Mouse (Mus musculus) CD8-positive naive resting alpha-beta T cell, adult 57 days (primary cell): Measurements from ENCODE around the gene Nicn1. TPM values are rescaled to one million over a fixed set of nuclear protein-coding genes. Genes with fewer than 3 reads are reported as not detected.

Experiments
- total RNA-seq: library from RNA; stranded (reverse); gene quantifications from one replicate; pipeline ENCODE4 v1.2.4, GENCODE M21; 2023

Gene Nicn1
- 3.4 TPM for total RNA-seq

DNA sequence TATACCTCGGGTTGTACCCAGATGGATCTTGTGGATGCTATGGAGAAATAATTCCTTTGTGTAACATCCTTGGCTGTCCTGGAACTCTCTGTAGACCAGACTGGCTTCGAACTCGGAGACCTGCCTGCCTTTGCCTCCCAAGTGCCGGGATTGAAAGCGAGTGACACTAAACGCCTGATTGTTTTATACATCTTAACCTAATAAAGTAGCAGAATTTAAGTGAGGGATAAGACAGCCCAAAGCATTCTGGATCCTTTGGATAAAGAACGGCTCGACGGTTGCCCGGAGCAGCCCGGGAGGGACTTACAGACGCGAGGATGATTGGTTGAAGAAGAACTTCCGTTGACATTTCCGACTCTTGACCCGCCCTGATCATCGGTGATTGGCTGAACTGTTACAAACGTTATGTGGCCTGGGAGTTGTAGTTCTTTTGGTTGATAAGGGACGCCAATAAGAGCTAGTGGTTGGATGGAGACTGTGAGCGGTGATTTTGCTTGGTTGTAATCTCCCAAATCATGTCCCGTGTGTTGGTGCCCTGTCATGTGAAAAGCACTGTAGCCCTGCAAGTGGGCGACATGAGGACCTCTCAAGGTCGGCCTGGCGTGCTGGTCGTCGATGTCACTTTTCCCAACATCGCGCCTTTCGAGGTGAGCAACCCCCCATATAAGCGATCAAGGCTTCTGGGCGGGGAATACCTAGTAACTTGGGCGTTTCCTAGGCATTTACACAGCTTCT, at the start of gene Nicn1:
Gene Nicn1 (plus strand): TSS at position 414 of the 735 bp plus-strand sequence.

DNA sequence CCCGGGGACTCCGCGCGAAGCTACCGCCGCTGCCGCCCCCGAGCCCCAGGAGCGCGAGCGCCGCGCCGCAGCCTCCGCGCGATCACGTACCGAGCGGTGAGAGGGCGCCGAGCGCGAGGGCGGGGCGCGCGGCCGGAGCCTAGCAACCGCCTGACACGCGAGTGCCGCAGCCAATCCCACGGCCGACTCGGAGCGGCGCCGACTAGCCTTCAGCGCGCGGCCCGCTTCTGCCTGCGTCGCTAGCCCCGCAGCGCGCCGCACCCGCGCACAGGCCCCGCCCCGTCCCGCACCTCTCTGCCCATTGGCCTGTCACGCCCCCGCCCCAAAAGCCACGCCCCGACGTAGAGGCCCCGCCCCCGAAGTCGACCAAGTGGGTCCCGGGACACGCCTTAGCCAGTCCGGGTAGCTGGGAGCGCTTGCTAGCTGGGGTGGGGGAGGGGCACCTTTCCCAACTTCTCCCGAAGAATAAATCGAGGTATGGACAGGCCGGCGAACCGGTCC, 26.5 kb upstream of the Nicn1 start, which contains the start of gene Dag1:
Gene Dag1 (minus strand): TSS at position 269 of the 501 bp plus-strand sequence.

DNA sequence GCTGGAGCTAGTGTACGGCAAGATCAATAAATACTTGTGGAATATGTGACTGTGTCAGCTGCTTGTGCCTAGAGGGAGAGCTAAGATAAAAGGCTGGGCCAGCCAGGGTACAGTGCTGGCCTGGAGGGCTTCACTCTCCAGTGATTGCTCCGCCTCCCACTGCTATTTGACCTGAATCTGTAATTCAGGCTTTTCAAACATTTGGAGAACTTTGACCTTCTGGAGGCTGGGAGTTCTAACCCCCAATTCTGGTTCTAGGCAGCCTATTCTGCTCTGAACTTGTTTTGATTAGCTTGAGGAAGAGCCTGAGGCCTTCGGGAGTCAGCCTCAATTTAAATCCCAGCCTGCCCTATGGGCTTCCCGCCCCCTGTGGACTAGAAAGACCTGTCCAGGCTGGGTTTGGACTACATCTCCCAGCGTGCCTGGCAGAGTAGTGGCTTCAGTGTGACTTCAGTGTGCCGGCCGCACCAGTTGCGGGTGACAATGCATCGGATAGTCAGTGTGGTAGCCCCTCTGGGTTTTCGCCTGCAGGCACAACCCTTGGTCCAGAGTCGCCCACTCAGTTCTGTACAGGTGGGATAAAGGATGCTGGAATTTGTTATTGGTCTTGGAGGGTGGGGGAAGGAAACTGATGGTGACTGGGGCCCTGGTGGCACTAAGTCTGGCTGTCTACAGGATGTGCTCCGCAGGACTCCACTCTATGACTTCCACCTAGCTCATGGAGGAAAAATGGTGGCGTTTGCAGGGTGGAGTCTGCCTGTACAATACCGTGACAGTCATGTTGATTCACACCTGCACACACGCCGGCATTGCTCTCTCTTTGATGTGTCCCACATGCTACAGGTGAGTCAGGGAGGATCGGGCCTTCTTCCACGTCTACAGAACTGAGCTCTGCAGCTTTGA, 6.5 kb downstream of the Nicn1 start, which contains the start of gene Amt:
Gene Amt (plus strand): TSS at position 401 of the 903 bp plus-strand sequence.

DNA sequence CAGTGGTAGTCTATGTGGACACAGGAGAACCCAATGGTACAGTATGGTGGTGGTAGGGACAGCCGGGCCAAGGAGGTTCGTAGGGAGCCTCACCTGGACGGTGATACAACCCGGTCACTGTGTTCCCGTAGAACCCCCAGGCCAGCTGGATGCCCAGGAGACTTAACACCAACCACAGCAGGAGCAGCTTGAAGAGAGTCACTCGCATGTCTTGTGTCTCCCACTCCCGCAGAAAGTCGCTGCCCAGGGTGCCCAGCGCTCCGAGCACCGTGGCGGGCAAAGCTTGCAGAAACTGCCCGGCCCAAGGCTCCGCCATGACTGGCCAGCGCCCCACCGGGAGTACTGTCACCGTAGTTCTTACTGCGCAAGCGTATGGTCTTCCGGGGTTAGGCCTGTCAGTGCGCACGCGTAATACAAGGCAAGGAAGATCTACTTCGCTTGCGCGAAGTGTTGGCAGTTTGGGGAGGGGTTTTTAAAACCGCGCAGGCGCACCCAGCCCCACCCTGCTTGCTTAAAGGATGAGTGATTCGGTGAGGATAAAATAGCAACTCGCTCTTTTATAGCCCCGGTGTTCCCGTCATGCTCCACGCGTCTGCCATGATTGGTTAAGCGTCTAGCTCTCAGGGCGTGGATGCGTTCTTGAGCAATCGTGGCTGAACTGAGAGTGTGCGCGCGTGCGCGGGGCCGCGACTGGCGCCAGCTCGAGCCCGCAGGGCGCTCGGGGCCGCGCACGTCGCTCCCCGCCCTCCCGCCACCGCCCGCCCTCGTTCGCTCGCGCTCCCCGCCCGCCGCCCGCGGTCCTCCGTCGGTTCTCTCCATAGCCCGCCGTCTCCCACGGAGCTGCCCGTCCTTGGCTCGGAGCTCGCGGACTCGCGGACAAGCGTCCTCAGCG, 15.6 kb downstream of the Nicn1 start, which contains the start of the genes Rhoa and Tcta:
Gene Rhoa (plus strand): TSS at position 501 of the 892 bp plus-strand sequence.
Gene Tcta (minus strand): TSS at position 532 of the 892 bp plus-strand sequence.

DNA sequence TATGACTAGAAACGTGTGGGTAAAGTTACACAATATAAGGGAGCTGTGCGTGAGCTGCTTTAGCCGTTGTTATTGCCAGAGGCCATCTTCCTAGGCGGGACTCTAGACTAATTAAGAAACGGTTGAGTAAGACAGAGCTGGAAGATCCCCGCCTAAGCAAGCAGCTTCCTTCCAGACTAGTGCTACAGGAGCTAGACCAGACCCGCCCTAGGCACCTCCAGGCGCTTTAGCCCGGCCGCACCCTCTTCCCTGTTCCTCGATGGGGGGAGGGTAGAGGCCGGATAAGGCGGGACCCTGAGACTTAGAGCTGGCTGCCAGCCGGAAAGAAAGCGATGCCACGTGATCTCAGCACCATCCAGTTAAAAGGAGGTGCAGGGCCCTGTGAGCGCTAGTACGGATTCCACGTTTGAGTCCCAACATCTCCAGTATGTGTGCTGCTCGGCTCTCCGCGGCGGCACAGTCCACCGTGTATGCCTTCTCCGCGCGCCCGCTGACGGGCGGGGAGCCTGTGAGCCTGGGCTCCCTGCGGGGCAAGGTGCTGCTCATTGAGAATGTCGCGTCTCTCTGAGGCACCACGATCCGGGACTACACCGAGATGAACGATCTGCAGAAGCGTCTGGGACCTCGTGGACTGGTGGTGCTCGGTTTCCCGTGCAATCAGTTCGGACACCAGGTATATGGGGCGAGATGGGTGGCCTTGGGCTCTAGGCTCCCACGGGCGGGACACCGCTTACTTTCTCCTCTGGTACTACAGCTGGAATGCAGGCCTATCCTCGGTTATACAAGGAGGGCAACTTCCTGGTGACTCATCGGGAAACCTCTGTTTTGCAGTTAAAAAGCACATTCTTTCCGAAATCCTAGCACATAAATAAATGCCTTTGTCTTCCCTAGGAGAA, 48.9 kb downstream of the Nicn1 start, which contains the start of gene Gpx1:
Gene Gpx1 (plus strand): TSS at position 18 of the 896 bp plus-strand sequence.

Other genes with a start within 250 kb of the Nicn1 start
- 21.2 TPM for gene Gmppb, start 241.2 kb upstream of the Nicn1 start, total RNA-seq
- gene Amigo3, start 237.3 kb upstream of the Nicn1 start, total RNA-seq: 7.0 TPM
- 0.52 TPM for gene Mst1, start 210.0 kb upstream of the Nicn1 start, total RNA-seq
- gene Rnf123, start 207.1 kb upstream of the Nicn1 start, total RNA-seq: 181 TPM
- gene Apeh, start 195.8 kb upstream of the Nicn1 start, total RNA-seq: 111 TPM
- gene Bsn, start 100.0 kb upstream of the Nicn1 start, total RNA-seq: 0.64 TPM
- 33.8 TPM for gene Dag1, start 26.5 kb upstream of the Nicn1 start, total RNA-seq
- 2.9 TPM for gene Amt, start 6.4 kb downstream of the Nicn1 start, total RNA-seq
- 365 TPM for gene Rhoa, start 15.7 kb downstream of the Nicn1 start, total RNA-seq
- gene Tcta, start 15.7 kb downstream of the Nicn1 start, total RNA-seq: 8.1 TPM
- 217 TPM for gene Gpx1, start 48.5 kb downstream of the Nicn1 start, total RNA-seq
- 150 TPM for gene Usp4, start 57.4 kb downstream of the Nicn1 start, total RNA-seq
- gene 1700102P08Rik, start 102.4 kb downstream of the Nicn1 start, total RNA-seq: 5.4 TPM
- gene Ccdc36, start 138.1 kb downstream of the Nicn1 start, total RNA-seq: not detected
- gene BC048562, start 146.1 kb downstream of the Nicn1 start, total RNA-seq: not detected
- gene Ccdc71, start 170.1 kb downstream of the Nicn1 start, total RNA-seq: 35.5 TPM
- 5.8 TPM for gene Klhdc8b, start 171.2 kb downstream of the Nicn1 start, total RNA-seq
- gene Lamb2, start 189.3 kb downstream of the Nicn1 start, total RNA-seq: 0.15 TPM
- gene Usp19, start 200.2 kb downstream of the Nicn1 start, total RNA-seq: 285 TPM
- gene Qars, start 217.3 kb downstream of the Nicn1 start, total RNA-seq: 183 TPM
- 225 TPM for gene Qrich1, start 226.4 kb downstream of the Nicn1 start, total RNA-seq